ENCODE assay signal across 12 mouse cellular contexts in the genomic region with DNA sequence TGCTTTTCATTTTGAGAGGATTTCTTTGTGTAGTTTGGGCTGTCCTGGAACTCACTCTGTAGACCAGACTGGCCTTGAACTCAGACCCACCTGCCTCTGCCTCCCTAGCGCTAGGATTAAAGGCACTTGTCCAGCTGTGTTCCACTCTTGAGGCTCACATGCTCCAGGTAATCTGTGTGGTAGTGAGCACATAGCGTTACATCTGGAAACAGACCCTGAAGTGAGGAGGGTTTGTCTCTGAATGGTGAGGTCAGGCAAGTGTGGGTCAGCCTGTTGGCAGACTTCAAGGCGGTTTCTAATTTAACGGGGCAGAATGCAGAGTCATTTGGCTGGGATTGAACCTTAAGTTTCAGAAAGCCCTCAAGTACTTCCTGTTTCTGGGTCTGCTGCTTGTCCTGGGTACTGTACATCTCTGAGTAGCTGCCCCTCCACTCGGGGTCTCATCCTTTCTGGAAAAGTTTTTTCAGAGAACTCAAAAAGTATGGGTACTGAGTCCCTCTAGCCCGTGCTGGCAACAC.
"Had no signal": no experiment of that assay in that cellular context is flagged by ENCODE, and none has a peak within 500 bp of the region (broad histone marks: within the 10 kb centered on the region; RNA-seq: fewer than 3 reads in every experiment).

No protein-coding gene starts in this region.

- H3K36me3 ChIP-seq: limb, embryonic 13.5 days; midbrain, embryonic 15.5 days; neural tube, embryonic 12.5 days had no signal

- H3K9ac ChIP-seq: limb, embryonic 13.5 days; liver, embryonic 14.5 days; midbrain, embryonic 15.5 days; neural tube, embryonic 12.5 days had no signal

- H3K27me3 ChIP-seq: limb, embryonic 13.5 days; midbrain, embryonic 15.5 days; neural tube, embryonic 12.5 days had no signal

- H3K4me2 ChIP-seq: limb, embryonic 13.5 days; midbrain, embryonic 11.5 days; midbrain, embryonic 15.5 days; neural tube, embryonic 12.5 days had no signal

- ATAC-seq: midbrain, embryonic 15.5 days had no signal

- H3K9me3 ChIP-seq: limb, embryonic 13.5 days; midbrain, embryonic 15.5 days; neural tube, embryonic 12.5 days had no signal

- H3K27ac ChIP-seq: limb, embryonic 13.5 days; liver, embryonic 14.5 days; midbrain, embryonic 15.5 days; neural tube, embryonic 12.5 days; stomach, postnatal 0 days had no signal

- H3K4me3 ChIP-seq: limb, embryonic 13.5 days; midbrain, embryonic 15.5 days; neural tube, embryonic 12.5 days had no signal

- DNase-seq: kidney, postnatal 36 days; layer of hippocampus, adult 9-11 months; layer of hippocampus, postnatal 36 days; lung, adult 18-20 months; lung, postnatal 36 days; thymus, postnatal 4 days had no signal
